Mouse (Mus musculus): ENCODE results near the gene Clybl.

DNA sequence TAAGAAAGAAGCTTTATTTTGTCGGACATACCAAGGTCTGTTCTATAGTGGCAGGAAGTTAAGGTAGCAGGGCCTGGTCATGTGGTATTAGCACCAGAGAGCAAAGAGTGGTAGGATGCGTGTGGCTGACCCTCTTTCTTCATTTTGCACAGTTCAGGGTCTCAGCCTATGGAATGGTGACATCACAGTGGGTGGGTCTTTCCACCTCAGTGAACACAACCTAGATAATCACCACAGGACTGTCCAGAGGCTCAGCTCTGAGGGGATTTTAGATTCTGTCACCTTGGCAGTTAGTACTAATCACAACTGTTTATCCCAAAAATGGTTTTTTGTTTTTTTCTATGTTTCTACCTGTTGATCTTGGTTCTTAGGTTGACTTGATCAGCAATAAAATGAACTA is 149.2 kb downstream of the Clybl start:
- TF ChIP-seq CTCF (IDR thresholded peaks at IDR 0.05; ENCODE audit: control insufficient read depth, insufficient read depth, insufficient replicate concordance, low read depth, low read length) (no peak), POLR2A (IDR thresholded peaks at IDR 0.05; ENCODE audit: control insufficient read depth, low read depth, low read length) (no peak)

All from testis, adult 2 months (tissue).